In genomic region chr8:84725246-84725940, GRCm38 (mm10) we compare ENCODE assay signal across 1 mouse cellular context.
TF ChIP-seq lines count a peak whose summit lies in the region.

No protein-coding gene starts in this region.

TF ChIP-seq in MEL, 35 proteins besides CTCF, POLR2A, EP300 and RAD21:
- TF ChIP-seq TAL1 (IDR thresholded peaks at IDR 0.05; ENCODE audit: low read length) (no peak), MYC (IDR thresholded peaks at IDR 0.05; ENCODE audit: low read depth, low read length) (no peak), MAFK (IDR thresholded peaks at IDR 0.05; ENCODE audit: borderline replicate concordance, low read depth, low read length) (no peak), USF2 (IDR thresholded peaks at IDR 0.05; ENCODE audit: borderline replicate concordance in 1 of 2, insufficient read depth in 1 of 2, low read depth in 1 of 2, low read length in 2 of 2) (no peak), NRF1 (IDR thresholded peaks at IDR 0.05; ENCODE audit: insufficient read depth, low read depth, low read length, poor library complexity, severe bottlenecking) (no peak), TBP (IDR thresholded peaks at IDR 0.05; ENCODE audit: low read depth, low read length) (no peak), MYB (IDR thresholded peaks at IDR 0.05; ENCODE audit: low read depth, low read length) (no peak), ZMIZ1 (IDR thresholded peaks at IDR 0.05; ENCODE audit: low read depth, low read length) (no peak), USF1 (IDR thresholded peaks at IDR 0.05; ENCODE audit: low read depth, low read length) (no peak), MEF2A (IDR thresholded peaks at IDR 0.05; ENCODE audit: extremely low read depth, insufficient replicate concordance, low read depth, low read length, poor library complexity, severe bottlenecking) (no peak)
TF ChIP-seq in MEL: peak in this region for 0.
